Mouse (Mus musculus) embryo, embryonic 10.5 days (tissue): ENCODE measurements around the gene Ppm1h.

Experiments used
- DNase-seq: peaks from one replicate; pipeline ENCODE4 v3.0.0-alpha.2; 2015; ENCODE audit warnings: low spot score

The Ppm1h gene

GRCm38 (mm10) chr10:122809851-122810250, 131.3 kb downstream of the Ppm1h start:
- no peak for DNase-seq

GRCm38 (mm10) chr10:122815094-122815493, 136.5 kb downstream of the Ppm1h start:
- DNase-seq = peak; percentile 18

GRCm38 (mm10) chr10:122817741-122818140, 139.2 kb downstream of the Ppm1h start:
- no peak for DNase-seq

GRCm38 (mm10) chr10:122819808-122820207, 141.2 kb downstream of the Ppm1h start:
- no peak for DNase-seq

GRCm38 (mm10) chr10:122821549-122821948, 143.0 kb downstream of the Ppm1h start:
- DNase-seq = no peak

GRCm38 (mm10) chr10:122823642-122824041, 145.1 kb downstream of the Ppm1h start:
- no peak for DNase-seq

- no peak for DNase-seq
These were observed 148.3 kb downstream of the Ppm1h start for GRCm38 (mm10) chr10:122826696-122827331.

GRCm38 (mm10) chr10:122827719-122828414, 149.3 kb downstream of the Ppm1h start:
- no peak for DNase-seq

GRCm38 (mm10) chr10:122829801-122830217, 151.2 kb downstream of the Ppm1h start:
- no peak for DNase-seq

GRCm38 (mm10) chr10:122830638-122831037, 152.1 kb downstream of the Ppm1h start:
- DNase-seq = no peak

GRCm38 (mm10) chr10:122842014-122842413, 163.5 kb downstream of the Ppm1h start:
- DNase-seq = no peak

GRCm38 (mm10) chr10:122842961-122843360, 164.4 kb downstream of the Ppm1h start:
- DNase-seq = no peak

GRCm38 (mm10) chr10:122845471-122845870, 166.9 kb downstream of the Ppm1h start:
- no peak for DNase-seq

- no peak for DNase-seq
These were observed 167.9 kb downstream of the Ppm1h start for GRCm38 (mm10) chr10:122846476-122846875.

GRCm38 (mm10) chr10:122848020-122848457, 169.5 kb downstream of the Ppm1h start:
- no peak for DNase-seq

GRCm38 (mm10) chr10:122851267-122852160, 173.0 kb downstream of the Ppm1h start:
- DNase-seq = no peak

GRCm38 (mm10) chr10:122854571-122854970, 176.0 kb downstream of the Ppm1h start:
- DNase-seq = no peak

- no peak for DNase-seq
These were observed 176.6 kb downstream of the Ppm1h start for GRCm38 (mm10) chr10:122855149-122855548.

- no peak for DNase-seq
These were observed 177.6 kb downstream of the Ppm1h start for GRCm38 (mm10) chr10:122856040-122856764.

GRCm38 (mm10) chr10:122857155-122857554, 178.6 kb downstream of the Ppm1h start:
- DNase-seq = no peak

- DNase-seq = no peak
These were observed 180.5 kb downstream of the Ppm1h start for GRCm38 (mm10) chr10:122858904-122859641.
